Mouse (Mus musculus) cerebellum, adult 2 months (tissue): Measurements from ENCODE around the gene C1ql2.

Experiments
- CTCF ChIP-seq: fragments of 200-500 bp; IDR thresholded peaks from 2 replicates; pipeline ENCODE4 v1.5.1; 2011; ENCODE audit warnings: low read depth, mild to moderate bottlenecking, control low read depth, low read length, moderate library complexity, borderline replicate concordance; ENCODE audit not compliant: insufficient read depth
- POLR2A ChIP-seq: fragments of 200-500 bp; IDR thresholded peaks from 2 replicates; pipeline ENCODE4 v1.6.1; 2011; ENCODE audit warnings: low read length, control low read depth, borderline replicate concordance; ENCODE audit not compliant: insufficient read depth

GRCm38 (mm10) chr1:120374832-120375231 lies 34.5 kb downstream of the C1ql2 start:
- TF ChIP-seq CTCF (no peak), POLR2A (no peak)
